Mouse (Mus musculus) kidney, postnatal 0 days (tissue): ENCODE data around the gene Lcn3. TPM values are rescaled to one million over a fixed set of nuclear protein-coding genes. Genes with fewer than 3 reads are reported as not detected.
A peak's percentile ranks its signal among the peaks of the same experiment; 100 is the strongest.

Experiments
- ATAC-seq: fragments of 200-750 bp; cut with Nextera tagmentation; replicated peaks from 2 replicates; pipeline ENCODE4 v1.8.0; 2017; ENCODE audit warnings: low read depth, moderate number of reproducible peaks, moderate TSS enrichment, moderate library complexity; ENCODE audit not compliant: low FRiP score
- DNase-seq: peaks from one replicate; pipeline ENCODE4 v3.0.0-alpha.2; 2016; ENCODE audit warnings: low spot score
- H3K27ac ChIP-seq: fragments of 300-500 bp; sonication (generic); 2 replicates; pipeline ENCODE4 v1.5.1; 2014; ENCODE audit warnings: mild to moderate bottlenecking
- H3K27me3 ChIP-seq: fragments of 300-500 bp; sonication (generic); 2 replicates; pipeline ENCODE4 v1.6.1; 2014; ENCODE audit warnings: low read length, mixed read lengths; ENCODE audit not compliant: insufficient read depth
- H3K36me3 ChIP-seq: fragments of 300-500 bp; sonication (generic); 2 replicates; pipeline ENCODE4 v1.6.1; 2014; ENCODE audit warnings: low read length, mixed read lengths; ENCODE audit not compliant: insufficient read depth
- H3K4me1 ChIP-seq: fragments of 300-500 bp; sonication (generic); replicated peaks from 2 replicates; pipeline ENCODE4 v1.6.1; 2014; ENCODE audit warnings: antibody characterized with exemption, low read length, mixed read lengths; ENCODE audit not compliant: insufficient read depth
- H3K4me2 ChIP-seq: fragments of 300-500 bp; sonication (generic); 2 replicates; pipeline ENCODE4 v1.6.1; 2014; ENCODE audit warnings: mild to moderate bottlenecking, low read length, moderate library complexity, mixed read lengths
- H3K4me3 ChIP-seq: fragments of 300-500 bp; sonication (generic); replicated peaks from 2 replicates; pipeline ENCODE4 v1.5.1; 2014; ENCODE audit warnings: low read depth, low read length
- H3K9ac ChIP-seq: fragments of 300-500 bp; sonication (generic); 2 replicates; pipeline ENCODE4 v1.6.1; 2014; ENCODE audit warnings: low read depth, low read length
- H3K9me3 ChIP-seq: fragments of 300-500 bp; sonication (generic); replicated peaks from 2 replicates; pipeline ENCODE4 v1.6.1; 2016; ENCODE audit warnings: low read length, inconsistent platforms, mixed read lengths
- CTCF ChIP-seq: IDR thresholded peaks from 2 replicates; pipeline ENCODE4 v1.5.1; 2016; ENCODE audit warnings: antibody characterized with exemption, low read depth, mild to moderate bottlenecking, moderate library complexity
- WGBS: fragments of 180-500 bp; shearing (Covaris S2); extraction: QIAGEN DNeasy Blood & Tissue Kit; methylation state at CpG from one replicate; pipeline ENCODE4 v1.1.7; 2014; 5-methylcytosine and 5-hydroxymethylcytosine counted together
- polyA plus RNA-seq: library from polyadenylated mRNA; unstranded; fragments of >200 nt; fragmentation: Nextera tagmentation; extraction: Ambion mirVana; gene quantifications from 2 replicates; pipeline ENCODE4 v1.2.1, GENCODE M21; 2015

Lcn3 gene
- polyA plus RNA-seq, 1 experiment from 2014 or later: not detected

GRCm38 (mm10) chr2:25758064-25758625 is 7.2 kb upstream of the Lcn3 start:
- ATAC-seq (no peak; the same call in 1 of the 2 replicates), DNase-seq (peak; percentile 38)
- no peak for TF ChIP-seq CTCF
- H3K27me3 ChIP-seq: no peaks in the 10 kb centered on the region
- H3K9me3 ChIP-seq: no peaks in the 10 kb centered on the region
- H3K36me3 ChIP-seq: no peaks in the 10 kb centered on the region
- no peaks in the 10 kb centered on the region for H3K4me1 ChIP-seq
- no peak overlapping the region for H3K4me2 ChIP-seq
- 22% methylated on average over 4 of the region's 4 CpGs for WGBS
- H3K9ac ChIP-seq: no peak overlapping the region
- peak overlapping the region; percentile 13; the same call in 1 of the 2 replicates for H3K27ac ChIP-seq
- H3K4me3 ChIP-seq: no peak overlapping the region

GRCm38 (mm10) chr2:25767764-25768163 is 2.4 kb downstream of the Lcn3 start:
- Histone ChIP-seq H3K27ac (no peak overlapping the region), H3K4me1 (no peaks in the 10 kb centered on the region), H3K36me3 (no peaks in the 10 kb centered on the region), H3K4me3 (no peak overlapping the region), H3K9ac (no peak overlapping the region), H3K27me3 (no peaks in the 10 kb centered on the region), H3K9me3 (no peaks in the 10 kb centered on the region), H3K4me2 (no peak overlapping the region)
- DNase-seq (no peak), ATAC-seq (no peak)
- TF ChIP-seq CTCF: no peak
- 73% methylated on average over 4 of the region's 4 CpGs for WGBS

GRCm38 (mm10) chr2:25773507-25773906 is 8.1 kb downstream of the Lcn3 start:
- Histone ChIP-seq H3K36me3 (no peaks in the 10 kb centered on the region), H3K27ac (no peak overlapping the region), H3K4me3 (no peak overlapping the region), H3K4me2 (no peak overlapping the region), H3K9ac (no peak overlapping the region), H3K4me1 (no peaks in the 10 kb centered on the region), H3K9me3 (no peaks in the 10 kb centered on the region), H3K27me3 (no peaks in the 10 kb centered on the region)
- DNase-seq (no peak), ATAC-seq (no peak)
- WGBS: 84% methylated on average over 2 of the region's 2 CpGs
- no peak for TF ChIP-seq CTCF

- no peak for ATAC-seq
- Histone ChIP-seq H3K9me3 (no peaks in the 10 kb centered on the region), H3K36me3 (no peaks in the 10 kb centered on the region), H3K4me2 (no peak overlapping the region), H3K4me3 (no peak overlapping the region), H3K27ac (no peak overlapping the region), H3K9ac (no peak overlapping the region), H3K4me1 (no peaks in the 10 kb centered on the region), H3K27me3 (no peaks in the 10 kb centered on the region)
- no peak for TF ChIP-seq CTCF
- 76% methylated on average over 2 of the region's 2 CpGs for WGBS
- DNase-seq: no peak
Observed at GRCm38 (mm10) chr2:25774640-25775039, 9.3 kb downstream of the Lcn3 start.

GRCm38 (mm10) chr2:25775991-25776390 is 10.6 kb downstream of the Lcn3 start:
- no peak for TF ChIP-seq CTCF
- Histone ChIP-seq H3K9ac (no peak overlapping the region), H3K4me1 (no peaks in the 10 kb centered on the region), H3K9me3 (no peaks in the 10 kb centered on the region), H3K27ac (no peak overlapping the region), H3K4me3 (no peak overlapping the region), H3K4me2 (no peak overlapping the region), H3K36me3 (no peaks in the 10 kb centered on the region), H3K27me3 (no peaks in the 10 kb centered on the region)
- no peak for ATAC-seq
- WGBS: 42% methylated on average over 3 of the region's 3 CpGs
- no peak for DNase-seq

- Histone ChIP-seq H3K27me3 (no peaks in the 10 kb centered on the region), H3K36me3 (no peaks in the 10 kb centered on the region), H3K27ac (no peak within 1 kb of the TSS), H3K4me2 (no peak within 1 kb of the TSS), H3K9ac (no peak within 1 kb of the TSS), H3K4me1 (no peaks in the 10 kb centered on the region), H3K9me3 (no peaks in the 10 kb centered on the region), H3K4me3 (no peak within 1 kb of the TSS)
- ATAC-seq (no peak), DNase-seq (no peak)
- TF ChIP-seq CTCF: no peak
- WGBS: 100% methylated on average over 1 of the region's 1 CpGs
Observed at GRCm38 (mm10) chr2:25776717-25777116, 11.3 kb downstream of the Lcn3 start, which contains the start of gene Lcn11. Gene Lcn11 (plus strand): TSS chr2:25777017.

GRCm38 (mm10) chr2:25779076-25779475 is 13.7 kb downstream of the Lcn3 start:
- ATAC-seq: no peak
- WGBS: 87% methylated on average over 9 of the region's 9 CpGs

More at GRCm38 (mm10) chr2:25779076-25779475, 13.7 kb downstream of the Lcn3 start:
- Histone ChIP-seq H3K27ac (no peak overlapping the region), H3K9ac (no peak overlapping the region), H3K4me2 (no peak overlapping the region), H3K9me3 (no peaks in the 10 kb centered on the region), H3K4me1 (no peaks in the 10 kb centered on the region), H3K4me3 (no peak overlapping the region), H3K36me3 (no peaks in the 10 kb centered on the region), H3K27me3 (no peaks in the 10 kb centered on the region)
- no peak for DNase-seq
- TF ChIP-seq CTCF: no peak
